Mouse (Mus musculus) heart, postnatal 0 days (tissue): ENCODE measurements around the gene Nectin1.

ENCODE experiments used
- CTCF ChIP-seq: IDR thresholded peaks from 2 replicates; pipeline ENCODE4 v1.5.1; 2016; ENCODE audit warnings: antibody characterized with exemption, control low read depth, low read depth
- EP300 ChIP-seq: IDR thresholded peaks from 2 replicates; pipeline ENCODE4 v1.6.1; 2016; ENCODE audit warnings: antibody characterized with exemption, low read depth

- TF ChIP-seq CTCF (no peak), EP300 (no peak)
Measured at GRCm38 (mm10) chr9:43737871-43738292, 5.9 kb upstream of the Nectin1 start.
